Mouse (Mus musculus) brown adipose tissue, adult 24 weeks (tissue): ENCODE measurements around the gene Sfxn5. TPM values are rescaled to one million over a fixed set of nuclear protein-coding genes. Genes with fewer than 3 reads are reported as not detected.
A peak's percentile ranks its signal among the peaks of the same experiment; 100 is the strongest.

Experiments used
- H3K27ac ChIP-seq: fragments of 200-500 bp; replicated peaks from 2 replicates; pipeline ENCODE4 v1.5.1; 2012; ENCODE audit warnings: low read depth, mild to moderate bottlenecking, low read length
- H3K4me1 ChIP-seq: fragments of 200-500 bp; 2 replicates; pipeline ENCODE4 v1.6.1; 2012; ENCODE audit warnings: low read length, mixed read lengths; ENCODE audit not compliant: control insufficient read depth, insufficient read depth, insufficient read length
- H3K4me3 ChIP-seq: fragments of 200-500 bp; 2 replicates; pipeline ENCODE4 v1.5.1; 2012; ENCODE audit warnings: low read depth, mild to moderate bottlenecking, low read length, moderate library complexity; ENCODE audit not compliant: insufficient read depth
- polyA plus RNA-seq: library from polyadenylated mRNA; stranded (reverse); fragments of >200 nt; gene quantifications from 2 replicates; pipeline ENCODE4 v1.2.4, GENCODE M21; 2012; ENCODE audit not compliant: missing spikeins, insufficient read depth, insufficient read length

The Sfxn5 gene
- polyA plus RNA-seq, 1 experiment: 66.8 TPM

DNA sequence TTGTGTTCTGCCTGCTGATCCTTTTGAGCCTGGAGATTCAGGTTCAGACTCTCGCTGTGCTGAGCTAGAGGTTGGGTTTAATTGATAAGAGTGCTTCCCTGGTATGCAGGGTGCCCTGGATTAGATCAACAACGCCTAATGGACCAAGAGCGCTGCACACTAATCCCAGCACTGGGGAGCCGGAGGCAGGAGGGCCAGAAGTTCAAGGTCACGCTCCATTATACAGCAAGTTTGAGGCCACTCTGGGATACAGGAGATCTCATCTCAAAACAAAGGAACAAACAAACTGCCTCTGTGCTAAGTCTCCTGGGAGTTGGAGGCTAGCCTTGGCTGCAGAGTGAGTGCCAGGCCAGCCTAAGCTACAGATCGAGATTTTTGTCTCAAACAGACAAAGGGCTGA lies 77.6 kb downstream of the Sfxn5 start:
- Histone ChIP-seq H3K27ac (no peak overlapping the region), H3K4me3 (no peak overlapping the region), H3K4me1 (peaks cover 18% of the 10 kb centered on the region)

DNA sequence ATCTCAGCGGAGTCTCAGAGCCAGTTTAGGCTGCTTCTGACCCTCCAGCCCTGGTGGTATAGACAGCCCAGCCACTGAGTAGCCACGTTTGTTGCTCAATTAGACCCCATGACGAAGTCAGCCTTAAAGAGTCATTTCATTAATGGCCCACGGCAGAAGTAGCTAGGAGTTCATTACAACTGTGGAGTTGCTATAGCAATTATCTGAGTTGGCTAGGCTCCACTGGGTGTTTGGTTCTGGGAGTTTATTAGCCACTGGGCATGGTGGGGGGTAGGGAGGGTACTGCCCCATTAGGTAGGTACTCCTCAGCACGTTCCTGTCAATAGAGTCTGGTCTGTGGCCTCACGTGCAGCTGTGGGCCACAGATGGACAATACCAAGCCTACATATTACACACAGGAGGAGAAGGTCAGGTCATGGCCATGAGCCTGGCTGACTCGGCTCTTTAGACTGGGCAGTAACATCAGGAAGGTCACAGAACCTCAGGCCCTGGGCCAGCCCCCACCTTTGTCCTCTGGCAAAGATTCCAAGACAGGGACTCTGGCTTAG lies 79.2 kb downstream of the Sfxn5 start:
- Histone ChIP-seq H3K4me1 (peaks cover 16% of the 10 kb centered on the region), H3K4me3 (no peak overlapping the region), H3K27ac (peak overlapping the region; percentile 93)

DNA sequence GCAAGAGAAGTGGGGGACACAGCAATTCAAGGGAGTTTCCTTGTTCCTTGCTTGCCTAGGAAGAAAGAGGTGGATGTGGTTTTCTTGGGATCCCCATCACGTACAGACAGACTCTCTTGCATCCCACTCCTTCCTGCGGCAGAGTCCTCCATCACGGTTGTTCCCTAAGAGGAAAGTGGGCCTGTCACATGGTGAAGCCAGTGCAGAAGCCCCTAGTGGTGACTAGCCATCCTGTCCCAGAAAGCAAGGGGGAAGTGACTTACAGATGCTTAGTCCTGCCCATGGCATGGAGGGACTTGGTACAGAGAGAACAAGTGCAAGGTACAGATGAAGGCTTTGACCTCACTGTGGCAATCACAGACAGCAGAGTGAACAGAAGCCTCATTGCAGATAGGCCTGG lies 79.9 kb downstream of the Sfxn5 start:
- Histone ChIP-seq H3K27ac (peak overlapping the region; percentile 93), H3K4me3 (no peak overlapping the region), H3K4me1 (peaks cover 15% of the 10 kb centered on the region)

DNA sequence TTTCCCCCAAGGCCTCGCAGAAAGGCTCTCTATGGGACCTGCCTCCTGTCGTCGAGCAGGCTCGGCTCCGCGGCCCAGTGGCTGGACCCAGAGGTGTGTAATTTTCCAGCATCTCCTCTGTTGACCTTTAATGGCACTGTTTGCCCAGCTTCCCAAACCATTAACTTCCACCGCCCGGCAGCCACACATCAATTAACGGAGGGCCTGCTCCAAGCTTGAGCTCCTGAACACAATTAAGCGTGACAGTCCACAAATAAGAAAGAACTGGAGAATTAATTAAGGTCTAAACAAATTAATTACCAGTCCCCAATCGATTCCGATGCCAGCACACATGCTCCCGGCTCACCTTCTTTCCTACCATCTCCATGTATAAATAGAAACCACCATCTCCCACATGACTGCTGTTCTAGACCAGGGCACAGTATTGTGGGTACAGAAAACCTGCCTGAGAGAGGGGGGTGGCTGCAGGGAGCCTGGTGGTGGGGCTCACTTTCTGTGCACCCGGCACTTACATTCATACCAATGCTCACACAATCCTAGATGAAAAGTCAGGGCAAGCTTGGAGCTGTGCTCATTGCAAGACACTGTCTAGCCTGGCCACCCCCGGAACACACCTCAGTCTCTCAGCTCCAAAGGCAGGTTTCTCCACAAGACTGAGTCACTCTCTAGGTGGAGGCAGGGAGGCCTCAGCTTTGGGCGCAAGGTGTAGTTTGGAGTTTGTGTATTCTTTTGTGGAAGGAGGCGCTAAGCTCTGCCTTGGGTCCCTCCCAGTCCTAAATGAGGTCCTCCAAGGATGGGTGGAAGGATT lies 80.8 kb downstream of the Sfxn5 start:
- H3K4me1 ChIP-seq: peaks cover 15% of the 10 kb centered on the region
- H3K27ac ChIP-seq: peak overlapping the region; percentile 59
- H3K4me3 ChIP-seq: no peak overlapping the region

DNA sequence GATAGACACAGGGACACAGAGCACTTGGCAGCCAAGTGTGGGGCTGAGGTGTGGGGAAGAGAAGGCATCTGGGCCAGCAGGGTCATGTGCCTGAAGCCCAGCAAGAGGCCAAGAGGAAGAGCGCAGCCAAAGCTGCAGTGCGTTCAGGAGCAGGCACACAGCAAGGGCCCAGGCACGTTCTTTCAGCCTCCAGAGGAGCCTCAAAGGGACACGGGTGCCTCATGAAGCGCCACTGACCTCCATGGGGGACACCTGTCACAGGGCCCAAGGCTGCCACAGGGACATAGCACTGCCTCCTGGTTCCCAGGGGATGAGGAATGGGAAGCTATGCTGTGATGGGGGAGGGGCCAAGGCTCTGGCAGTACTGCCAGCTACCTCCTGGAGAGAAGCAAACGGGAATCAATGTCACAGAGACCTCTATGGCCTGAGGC lies 82.4 kb downstream of the Sfxn5 start:
- H3K4me1 ChIP-seq: peaks cover 15% of the 10 kb centered on the region
- peak overlapping the region; percentile 88 for H3K27ac ChIP-seq
- no peak overlapping the region for H3K4me3 ChIP-seq

DNA sequence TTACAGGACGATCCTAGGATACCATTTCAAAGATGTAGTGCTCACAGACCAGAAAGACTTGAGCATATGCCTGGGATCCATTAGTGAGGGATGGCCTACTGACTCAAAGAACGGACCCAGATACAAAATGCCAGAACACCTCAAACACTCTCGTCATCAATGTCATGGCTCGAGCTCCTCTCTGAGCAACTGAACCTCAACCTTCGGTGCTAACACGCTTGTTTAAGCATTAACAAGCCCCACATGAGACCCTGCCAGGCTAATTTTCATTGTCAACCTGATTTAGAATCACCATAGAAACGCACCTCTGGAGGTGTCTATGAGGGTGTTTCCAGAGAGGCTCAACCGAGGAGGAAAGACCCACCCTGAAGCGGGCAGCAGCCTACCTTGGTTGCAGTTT lies 83.4 kb downstream of the Sfxn5 start:
- Histone ChIP-seq H3K27ac (peak overlapping the region; percentile 37), H3K4me3 (no peak overlapping the region), H3K4me1 (peaks cover 15% of the 10 kb centered on the region)

DNA sequence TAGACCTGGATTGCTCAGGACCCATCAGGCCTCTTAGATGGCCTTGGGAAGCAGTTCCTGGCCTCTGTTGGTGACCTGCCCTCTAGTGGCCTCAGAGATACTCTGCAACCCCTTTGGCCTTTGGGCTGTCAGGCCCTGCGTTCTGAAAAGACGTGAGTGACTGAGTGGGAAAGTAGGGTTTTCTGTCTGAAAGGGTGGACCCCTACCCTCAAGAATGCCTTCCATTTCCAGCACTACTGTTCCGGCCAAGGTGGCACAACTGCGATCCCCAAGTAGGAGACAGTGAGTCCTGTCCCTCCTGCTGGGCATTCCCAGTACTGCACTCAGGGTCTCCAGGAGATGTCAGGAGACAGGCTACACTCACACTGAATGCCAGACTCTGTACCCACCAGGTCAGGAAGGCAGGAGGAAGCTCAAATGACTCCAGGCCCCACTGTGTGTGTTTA lies 94.2 kb downstream of the Sfxn5 start:
- Histone ChIP-seq H3K4me3 (no peak overlapping the region), H3K4me1 (no peaks in the 10 kb centered on the region), H3K27ac (no peak overlapping the region)

DNA sequence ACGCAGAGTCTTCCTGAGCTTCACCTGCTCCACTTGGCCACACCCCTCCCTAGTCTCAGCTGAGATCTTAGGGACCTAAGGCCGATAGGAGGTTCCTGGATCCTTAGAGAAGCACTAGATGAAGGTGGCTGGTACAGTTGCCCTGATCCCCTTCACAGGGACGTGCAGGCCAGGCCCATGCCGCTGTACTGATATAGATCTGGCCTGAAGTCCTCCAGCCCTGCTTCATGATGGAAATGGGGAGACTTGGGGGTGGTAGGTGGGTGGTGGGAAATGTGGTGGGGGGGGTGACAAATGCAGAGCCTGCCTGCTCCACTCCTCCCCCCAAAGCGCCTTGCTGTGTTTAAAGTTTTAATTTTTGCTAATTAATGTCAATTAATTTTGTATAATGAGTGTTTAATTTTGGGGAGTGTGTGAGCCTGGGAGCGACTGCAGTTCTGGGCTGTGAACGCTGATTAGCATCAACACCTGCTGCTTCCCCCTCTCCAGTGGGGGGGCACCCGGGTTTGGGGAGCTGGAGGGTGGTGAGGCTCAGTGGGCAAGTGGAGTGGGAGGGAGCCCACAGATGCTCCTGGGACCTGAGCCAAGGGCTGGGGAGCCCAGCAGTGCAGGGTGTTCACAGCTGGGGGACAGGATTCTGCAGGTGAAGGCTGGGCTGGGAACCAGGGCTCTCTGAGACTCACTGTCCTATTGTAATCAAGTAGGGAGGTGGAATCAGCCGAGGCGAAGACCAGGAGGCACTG lies 95.5 kb downstream of the Sfxn5 start:
- Histone ChIP-seq H3K4me1 (no peaks in the 10 kb centered on the region), H3K27ac (no peak overlapping the region), H3K4me3 (no peak overlapping the region)

DNA sequence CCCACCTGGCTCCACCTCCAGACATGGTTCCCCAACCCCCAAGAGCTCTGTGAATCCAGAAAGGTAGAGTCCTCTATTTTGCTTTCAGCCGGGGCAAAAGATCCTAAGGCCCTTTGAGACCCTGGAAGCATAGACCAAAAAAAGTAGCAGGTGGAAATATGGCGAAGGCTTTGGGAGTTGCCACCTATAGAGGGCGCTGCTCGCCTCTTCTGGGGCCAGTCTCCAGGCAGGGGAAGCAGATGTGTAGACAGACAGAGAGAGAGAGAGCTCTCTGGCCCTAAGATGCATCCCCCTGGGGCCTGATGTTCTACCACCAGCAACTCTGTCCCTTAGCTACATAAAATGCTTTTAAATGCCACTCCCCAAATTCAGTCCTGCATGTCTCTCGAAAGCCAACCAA lies 96.2 kb downstream of the Sfxn5 start:
- H3K4me3 ChIP-seq: no peak overlapping the region
- no peak overlapping the region for H3K27ac ChIP-seq
- no peaks in the 10 kb centered on the region for H3K4me1 ChIP-seq

DNA sequence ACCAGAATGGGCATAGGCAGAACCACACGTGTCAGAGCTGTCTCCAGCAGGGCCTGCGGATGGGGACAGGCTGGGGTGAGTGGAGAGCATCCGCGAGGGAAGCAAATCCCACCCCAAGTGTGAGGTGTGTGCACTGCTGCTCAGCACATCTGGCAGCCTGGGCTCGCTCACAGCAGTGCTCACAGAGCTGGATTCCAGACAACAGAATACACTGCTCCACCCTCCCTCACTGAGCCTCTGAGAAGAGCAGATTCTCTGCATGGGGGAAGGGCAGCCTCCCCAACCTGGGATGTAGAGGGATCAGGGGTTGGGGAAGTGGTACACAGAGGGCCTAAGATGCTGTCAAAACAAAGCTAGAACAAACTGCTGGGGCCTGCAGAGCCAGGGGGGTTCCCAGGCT lies 98.4 kb downstream of the Sfxn5 start:
- H3K4me1 ChIP-seq: no peaks in the 10 kb centered on the region
- no peak overlapping the region for H3K4me3 ChIP-seq
- no peak overlapping the region for H3K27ac ChIP-seq

DNA sequence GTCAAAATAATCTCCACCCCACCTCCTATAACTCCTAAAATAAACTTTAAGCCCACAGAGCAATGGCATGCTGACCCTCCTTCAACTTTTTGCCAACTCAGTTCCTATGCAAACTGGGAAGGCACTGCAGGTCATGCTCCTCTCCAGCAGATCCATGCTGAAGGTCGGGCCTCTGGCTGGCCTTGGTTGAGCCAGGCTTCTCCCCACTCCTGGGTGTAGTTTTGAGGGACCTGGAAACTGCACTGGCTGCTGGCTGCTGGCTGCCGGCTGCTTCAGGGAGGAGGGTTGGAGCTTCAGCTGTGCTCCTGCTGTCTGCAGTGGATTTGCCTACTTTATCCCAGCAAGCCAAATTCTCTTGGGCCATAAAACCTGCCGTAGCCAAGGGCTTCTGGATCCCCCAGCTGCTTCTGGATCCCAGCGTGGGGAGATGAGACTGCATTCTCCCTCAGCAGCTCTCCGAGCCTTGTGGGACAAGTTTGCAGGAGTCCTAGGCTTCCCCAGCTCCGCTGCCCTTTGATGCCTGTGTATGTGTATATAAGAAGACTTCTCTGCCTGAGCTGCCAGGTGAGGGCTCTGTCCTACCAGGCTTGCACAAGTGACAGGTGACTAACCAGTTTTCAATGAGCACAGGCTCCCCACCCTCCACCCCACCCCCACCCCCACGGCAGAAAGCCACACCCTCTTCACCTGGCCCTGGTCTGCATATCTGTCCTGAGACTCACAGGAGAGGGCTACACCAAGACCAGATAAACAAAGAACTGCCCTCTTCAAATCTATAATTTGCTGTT lies 100.2 kb downstream of the Sfxn5 start:
- Histone ChIP-seq H3K27ac (no peak overlapping the region), H3K4me3 (no peak overlapping the region), H3K4me1 (no peaks in the 10 kb centered on the region)

DNA sequence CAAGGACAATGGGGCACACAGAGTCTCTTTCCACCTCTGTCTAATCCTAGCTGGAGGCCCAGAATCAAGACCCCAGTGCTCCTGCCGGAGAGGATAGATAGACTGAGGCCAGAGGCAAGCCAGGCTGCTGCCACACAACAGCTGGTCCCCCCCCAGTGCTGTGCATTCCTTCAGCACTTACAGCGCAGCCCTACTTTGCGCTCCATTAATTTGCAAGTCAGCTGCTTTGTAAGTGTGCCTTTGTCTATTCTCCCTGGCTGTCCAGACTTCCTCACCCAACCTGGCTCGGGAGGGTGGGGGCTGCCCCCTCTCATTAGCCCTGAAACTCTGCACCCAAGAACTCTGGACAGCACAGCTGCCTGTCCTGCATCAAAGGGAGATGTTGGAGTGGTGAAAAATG lies 101.2 kb downstream of the Sfxn5 start:
- H3K27ac ChIP-seq: no peak overlapping the region
- H3K4me1 ChIP-seq: no peaks in the 10 kb centered on the region
- H3K4me3 ChIP-seq: no peak overlapping the region

DNA sequence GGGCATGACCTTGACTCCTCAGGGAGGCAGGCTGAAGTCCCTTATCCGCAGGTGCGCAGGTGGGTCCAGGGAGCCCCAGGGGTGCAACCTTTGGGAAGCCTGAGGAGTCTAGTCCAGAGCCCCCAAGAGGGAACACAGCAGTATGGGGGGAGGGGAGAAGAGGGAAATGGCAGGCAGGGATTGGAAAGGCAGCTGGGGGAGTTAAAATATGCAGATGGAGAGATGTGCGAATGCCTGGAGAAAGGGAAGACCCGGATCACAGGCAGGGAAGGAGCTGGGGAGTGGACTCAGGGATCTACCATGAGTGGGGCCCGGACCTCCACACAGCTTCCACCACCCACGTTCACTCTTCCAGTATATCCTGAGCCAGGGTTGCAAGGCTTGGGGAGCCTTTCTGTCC lies 101.8 kb downstream of the Sfxn5 start:
- Histone ChIP-seq H3K4me3 (no peak overlapping the region), H3K4me1 (no peaks in the 10 kb centered on the region), H3K27ac (no peak overlapping the region)

DNA sequence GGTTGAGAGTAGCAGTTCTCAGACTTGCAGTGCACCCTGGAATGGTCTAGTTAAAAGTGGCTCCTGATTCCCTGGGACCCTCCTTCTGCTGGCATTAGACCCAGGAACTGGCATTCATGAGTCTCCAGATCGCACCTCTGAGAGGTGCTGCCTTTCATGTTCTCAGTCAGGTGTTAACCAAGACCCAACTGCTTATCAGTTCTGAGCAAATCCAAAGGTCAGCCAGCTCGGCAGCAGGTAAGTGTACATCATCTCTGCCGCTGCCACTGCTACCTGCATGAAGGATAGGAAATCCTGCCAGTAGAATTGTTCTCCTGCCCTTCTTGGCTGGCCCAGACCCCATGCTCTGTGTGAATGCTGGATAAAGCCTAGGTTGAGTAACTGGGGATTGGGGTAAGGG lies 102.5 kb downstream of the Sfxn5 start:
- Histone ChIP-seq H3K4me3 (no peak overlapping the region), H3K27ac (no peak overlapping the region), H3K4me1 (no peaks in the 10 kb centered on the region)

DNA sequence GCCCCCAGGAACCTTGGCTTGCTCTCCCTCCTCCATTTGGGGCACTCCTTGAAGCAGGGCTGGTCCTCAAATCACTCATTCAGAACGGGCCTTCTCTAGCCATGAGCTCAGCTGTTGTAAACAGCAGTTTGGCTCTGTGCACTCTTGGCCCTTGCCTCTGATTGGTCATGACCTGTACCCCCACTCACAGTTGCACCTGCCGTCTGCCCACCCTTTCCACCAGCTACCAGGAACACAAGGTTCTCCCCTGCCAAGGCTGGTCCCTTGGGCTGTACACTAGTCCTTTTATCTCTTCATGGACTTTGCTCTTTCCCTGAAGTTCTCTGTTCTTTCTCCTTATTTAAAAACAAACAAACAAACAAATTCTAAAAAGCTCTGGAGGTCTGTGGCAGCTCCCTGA lies 105.7 kb downstream of the Sfxn5 start:
- no peak overlapping the region for H3K27ac ChIP-seq
- H3K4me1 ChIP-seq: no peaks in the 10 kb centered on the region; the same call in 1 of the 2 replicates
- H3K4me3 ChIP-seq: no peak overlapping the region
